Comparison of ENCODE assay signal across 11 mouse cellular contexts in genomic region chr15:21355356-21356101, GRCm38 (mm10).
"Had no signal": no experiment of that assay in that cellular context is flagged by ENCODE, and none has a peak within 500 bp of the region (broad histone marks: within the 10 kb centered on the region; RNA-seq: fewer than 3 reads in every experiment).

No protein-coding gene starts in this region.

- DNase-seq: lung, adult 18-20 months; lung, embryonic 14.5 days; lung, postnatal 10 days; lung, postnatal 4 days; midbrain, embryonic 14.5 days; retina, postnatal 1 day; right cerebral cortex, postnatal 14 days; spleen, adult 18-20 months; thymus, adult 2 months; thymus, postnatal 25 days; thymus, postnatal 4 days had no signal
